Mouse (Mus musculus) testis, adult 2 months (tissue): ENCODE data around the gene Zfp763.

Experiments used
- CTCF ChIP-seq: fragments of 200-500 bp; IDR thresholded peaks from 2 replicates; pipeline ENCODE4 v1.5.1; 2012; ENCODE audit warnings: low read depth, mild to moderate bottlenecking, inconsistent platforms, low read length, moderate library complexity; ENCODE audit not compliant: control insufficient read depth, insufficient read depth, insufficient replicate concordance
- POLR2A ChIP-seq: fragments of 200-500 bp; IDR thresholded peaks from 2 replicates; pipeline ENCODE4 v1.6.1; 2012; ENCODE audit warnings: low read depth, mild to moderate bottlenecking, inconsistent platforms, low read length, moderate library complexity; ENCODE audit not compliant: control insufficient read depth

DNA sequence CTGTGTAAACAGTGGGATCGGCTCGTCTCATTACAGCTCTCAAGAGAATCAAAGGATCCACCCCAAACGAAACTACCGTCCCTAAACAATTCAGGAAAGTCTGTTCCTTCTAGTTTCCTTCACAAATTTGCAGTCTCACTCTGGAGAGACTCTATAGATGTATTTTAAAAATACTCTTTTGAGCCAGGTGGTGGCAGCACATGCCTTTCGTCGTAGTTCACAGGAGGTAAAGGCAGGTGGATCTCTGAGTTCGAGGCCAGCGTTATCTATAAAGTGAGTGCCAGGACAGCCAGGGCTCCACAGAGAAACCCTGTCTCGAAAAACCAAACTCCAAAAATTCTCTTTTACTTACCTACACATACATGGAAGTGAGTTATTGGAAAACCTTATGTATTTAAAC is 24.9 kb downstream of the Zfp763 start:
- TF ChIP-seq POLR2A (no peak), CTCF (no peak)
